Mouse (Mus musculus) regulatory T cell (primary cell): Measurements from ENCODE around the gene Phf21a.

ENCODE experiments used
- in situ Hi-C: fragments of 300-600 bp; cut with MboI, MseI; formaldehyde crosslinking; loops from one replicate; pipeline ENCODE4 v1.15.1; 2025; ENCODE audit warnings: high pct_unique_total_duplicates

Gene Phf21a

DNA sequence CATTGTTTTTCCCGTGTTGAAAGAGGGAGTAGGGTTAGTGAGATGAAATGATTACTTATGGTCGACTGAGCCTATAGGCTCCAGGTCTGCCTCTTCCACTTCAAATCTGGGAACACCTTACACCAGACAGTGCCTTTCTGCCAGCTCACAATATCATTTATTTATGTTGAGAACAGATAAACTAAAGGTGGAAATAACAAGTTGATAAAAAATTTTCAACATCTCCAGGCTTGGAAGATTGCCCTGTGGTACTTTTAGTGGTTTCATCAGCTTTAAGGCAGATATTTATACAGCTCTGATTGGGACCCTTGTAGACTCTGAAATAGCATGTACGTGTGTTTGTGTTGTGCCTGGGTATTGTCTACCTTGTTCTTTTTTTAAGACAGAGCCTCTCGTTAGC, 83.4 kb downstream of the Phf21a start:
- in situ Hi-C loops = no loop called here

- in situ Hi-C loops = no loop called here
These were observed 89.3 kb downstream of the Phf21a start for GRCm38 (mm10) chr2:92182146-92182756.

GRCm38 (mm10) chr2:92182981-92183501, 90.1 kb downstream of the Phf21a start:
- in situ Hi-C loops = no loop called here

DNA sequence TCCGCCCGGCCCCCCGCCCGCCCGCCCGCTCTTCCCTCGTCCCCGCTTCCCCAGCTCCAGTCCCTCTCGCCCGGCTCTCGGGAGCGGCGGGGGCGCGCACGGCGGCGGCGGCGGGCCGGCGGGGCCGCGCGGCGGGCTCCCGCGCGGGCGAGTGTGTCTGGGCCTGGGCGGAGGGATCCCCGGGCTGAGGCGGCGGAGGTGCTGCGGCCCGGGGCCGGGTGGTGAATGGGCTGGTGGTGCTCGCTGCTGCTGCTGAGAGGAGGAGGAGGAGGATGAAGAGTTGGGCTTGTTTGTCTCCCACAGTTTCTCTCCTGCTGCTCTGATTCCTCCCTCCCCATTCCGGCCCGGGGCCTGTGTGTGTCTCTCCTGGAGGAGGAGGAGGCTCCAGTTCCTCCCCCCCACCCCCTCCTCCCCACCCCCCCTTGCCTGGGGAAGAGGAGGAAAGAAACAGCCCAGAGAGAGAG, 90.7 kb downstream of the Phf21a start:
- in situ Hi-C loops = no loop called here

- in situ Hi-C loops = no loop called here
These were observed 91.4 kb downstream of the Phf21a start for GRCm38 (mm10) chr2:92184077-92184921.

DNA sequence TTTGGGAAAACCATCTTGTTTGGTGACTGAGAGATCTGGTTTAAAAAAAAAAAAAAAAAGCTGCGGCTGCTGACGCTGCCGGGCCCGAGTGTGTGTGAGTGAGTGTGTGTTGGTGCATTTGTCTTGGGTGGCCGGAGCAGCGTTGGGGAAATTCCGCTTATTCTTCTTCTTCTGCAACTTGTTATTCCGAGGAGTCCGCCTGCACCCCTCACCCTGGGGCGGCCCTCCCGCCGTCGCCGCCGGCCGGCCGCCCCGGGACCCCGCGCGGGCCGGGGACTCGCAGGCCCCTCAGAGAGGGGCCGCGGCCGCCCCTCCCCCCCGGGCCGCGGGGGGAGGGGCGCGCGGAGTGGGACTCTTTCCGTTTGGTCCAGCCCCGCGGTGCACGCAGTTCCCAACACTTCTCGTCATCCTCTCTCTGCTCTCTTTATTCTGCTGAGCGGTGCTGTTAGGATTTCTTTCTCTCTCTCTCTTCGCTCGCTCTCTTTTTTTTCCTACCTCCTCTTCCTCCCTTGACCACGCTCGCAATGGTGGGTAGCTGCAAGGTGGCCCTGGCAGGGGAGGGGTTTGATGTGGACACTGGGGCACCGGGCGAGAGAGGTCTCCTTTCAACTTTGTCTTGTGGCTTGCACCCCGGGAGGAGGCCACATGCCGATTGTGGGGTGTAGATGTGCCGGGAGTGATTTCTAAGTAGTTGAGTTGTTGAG, 92.3 kb downstream of the Phf21a start:
- in situ Hi-C loops = no loop called here

GRCm38 (mm10) chr2:92185766-92186450, 93.0 kb downstream of the Phf21a start:
- in situ Hi-C loops = no loop called here

GRCm38 (mm10) chr2:92187061-92187460, 94.1 kb downstream of the Phf21a start:
- in situ Hi-C loops = no loop called here

- in situ Hi-C loops = no loop called here
These were observed 95.8 kb downstream of the Phf21a start for GRCm38 (mm10) chr2:92188744-92189143.

DNA sequence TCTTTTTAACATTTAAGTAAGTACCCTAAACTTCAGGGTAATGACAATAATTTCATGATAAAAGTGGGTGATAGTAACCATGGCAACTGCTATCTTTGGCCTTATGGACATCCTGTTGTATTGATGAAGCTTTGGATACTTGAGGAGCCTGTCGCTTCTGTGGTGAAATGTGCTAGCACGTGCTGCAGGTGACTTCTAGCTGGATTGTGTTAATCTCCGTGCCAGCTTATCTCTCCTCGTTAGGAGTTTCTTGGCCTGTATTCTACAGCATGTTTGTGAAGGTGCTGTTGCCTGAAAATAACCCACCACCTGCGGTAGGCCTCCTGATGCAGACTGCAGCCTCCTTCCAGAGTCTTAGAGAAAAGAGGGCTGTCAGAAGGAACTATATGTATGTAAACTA, 98.0 kb downstream of the Phf21a start:
- in situ Hi-C loops = no loop called here

DNA sequence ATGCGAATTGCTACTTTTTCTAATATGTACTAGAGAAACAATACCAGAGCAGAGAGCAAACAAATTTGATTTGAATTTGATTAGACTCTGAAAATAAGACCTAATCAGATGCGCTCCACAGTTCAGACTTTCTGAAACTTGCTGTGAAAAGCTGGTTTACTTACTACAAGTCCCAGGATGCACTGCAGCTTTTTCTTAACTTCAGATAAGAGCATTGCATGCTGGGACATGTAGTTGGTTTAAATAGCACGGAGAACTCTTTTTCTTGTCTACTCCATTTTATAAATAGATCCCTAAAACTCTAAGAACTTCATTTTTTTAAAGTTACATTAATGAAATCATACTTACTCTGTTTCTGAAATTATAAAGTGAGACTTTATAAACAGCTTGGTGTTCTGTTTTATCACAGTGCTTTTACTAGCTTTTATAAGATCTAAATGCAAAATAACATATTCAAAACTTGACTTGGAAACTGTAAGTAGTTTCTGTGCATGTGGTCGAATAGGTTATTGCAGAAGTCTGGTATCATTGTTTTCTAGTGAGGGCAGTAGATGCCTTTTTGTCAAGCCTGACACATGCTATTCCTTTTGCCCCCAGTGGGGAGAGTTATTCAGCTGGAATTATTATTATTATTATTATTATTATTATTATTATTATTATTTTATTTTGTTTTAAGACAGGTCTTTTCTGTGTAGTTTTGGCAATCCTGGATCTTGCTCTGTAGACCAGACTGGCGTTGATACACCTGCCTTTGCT, 99.1 kb downstream of the Phf21a start:
- in situ Hi-C loops = no loop called here

- in situ Hi-C loops = no loop called here
These were observed 105.2 kb downstream of the Phf21a start for GRCm38 (mm10) chr2:92198126-92198525.

GRCm38 (mm10) chr2:92198747-92199146, 105.8 kb downstream of the Phf21a start:
- in situ Hi-C loops = no loop called here

GRCm38 (mm10) chr2:92199562-92200286, 106.8 kb downstream of the Phf21a start:
- in situ Hi-C loops = no loop called here

- in situ Hi-C loops = no loop called here
These were observed 109.6 kb downstream of the Phf21a start for GRCm38 (mm10) chr2:92202319-92203040.

DNA sequence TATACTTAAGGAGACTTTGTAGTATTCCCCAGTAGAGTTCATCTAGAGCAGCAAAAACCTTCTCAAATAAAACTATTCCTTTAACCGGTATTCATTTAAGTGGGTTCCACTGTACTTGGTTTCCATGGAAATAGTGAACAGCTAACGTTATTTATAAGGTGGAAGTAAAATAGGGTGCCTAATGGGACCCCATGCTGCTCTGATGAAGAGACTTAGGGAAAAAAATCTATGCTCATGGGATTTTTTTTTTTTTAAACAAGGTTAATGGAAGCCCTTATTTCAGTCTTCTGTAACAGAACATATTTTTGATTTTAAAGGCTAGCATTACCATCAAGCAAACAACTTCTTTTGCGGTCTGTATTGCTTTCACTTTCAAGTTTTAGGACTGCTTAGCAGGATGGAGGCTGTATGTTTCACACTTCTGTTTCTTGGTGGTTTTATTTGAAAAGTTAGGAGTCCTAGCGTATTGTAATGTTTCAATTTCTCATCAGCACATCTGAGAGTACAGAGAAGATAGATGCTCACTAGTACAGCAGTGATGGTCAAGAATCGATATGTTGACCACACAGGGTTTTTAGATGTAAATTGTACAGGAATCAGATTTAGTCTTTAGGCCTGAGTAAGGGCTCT, 112.2 kb downstream of the Phf21a start:
- in situ Hi-C loops = no loop called here

- in situ Hi-C loops = no loop called here
These were observed 117.5 kb downstream of the Phf21a start for GRCm38 (mm10) chr2:92210409-92210808.

DNA sequence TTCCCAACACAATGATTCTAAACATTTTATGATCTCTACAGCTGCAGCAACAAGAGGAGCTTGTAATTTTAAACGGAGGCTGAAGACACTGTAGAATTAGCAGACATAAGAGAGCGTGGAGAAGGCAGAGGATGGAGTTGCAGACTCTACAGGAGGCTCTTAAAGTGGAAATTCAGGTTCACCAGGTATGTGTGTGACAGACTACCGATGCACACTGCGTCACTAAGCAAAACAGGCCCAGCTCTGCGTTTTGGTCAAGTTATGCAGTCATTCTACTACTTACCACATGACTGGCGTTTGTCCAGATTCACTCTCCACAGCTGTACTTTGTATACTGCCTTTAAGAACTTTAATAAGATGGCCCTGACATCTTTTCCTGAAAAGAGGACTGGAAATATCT, 128.5 kb downstream of the Phf21a start:
- in situ Hi-C loops = no loop called here

GRCm38 (mm10) chr2:92225592-92225991, 132.7 kb downstream of the Phf21a start:
- in situ Hi-C loops = no loop called here
